ENCODE assay signal across 8 mouse cellular contexts in genomic region chr12:53146460-53147050, GRCm38 (mm10).
DNase-seq lines count a peak whose midpoint lies in the region; ATAC-seq lines count a peak whose summit lies in the region.
"Had no signal": no experiment of that assay in that cellular context is flagged by ENCODE, and none has a peak within 500 bp of the region (broad histone marks: within the 10 kb centered on the region; RNA-seq: fewer than 3 reads in every experiment).

No protein-coding gene starts in this region.

- peaks cover 4% of the 10 kb centered on the region for H3K36me3 ChIP-seq in hindbrain, embryonic 15.5 days
- H3K36me3 ChIP-seq in hindbrain, embryonic 11.5 days (ENCODE audit: control insufficient read depth, insufficient read depth, low read length) = no peaks in the 10 kb centered on the region

- H3K4me3 ChIP-seq in hindbrain, embryonic 15.5 days = no peak overlapping the region
- H3K4me3 ChIP-seq in hindbrain, embryonic 11.5 days (ENCODE audit: low read depth, low read length) = no peak overlapping the region
- H3K4me3 ChIP-seq: neural tube, embryonic 12.5 days had no signal

- no peak overlapping the region for H3K4me2 ChIP-seq in hindbrain, embryonic 15.5 days
- H3K4me2 ChIP-seq in hindbrain, embryonic 11.5 days (replicated peaks; ENCODE audit: low read depth, low read length) = no peak overlapping the region
- H3K4me2 ChIP-seq: neural tube, embryonic 12.5 days had no signal

- H3K9ac ChIP-seq in hindbrain, embryonic 15.5 days = no peak overlapping the region
- no peak overlapping the region for H3K9ac ChIP-seq in hindbrain, embryonic 11.5 days (ENCODE audit: low read depth, low read length)
- H3K9ac ChIP-seq: neural tube, embryonic 12.5 days had no signal

- peaks cover 13% of the 10 kb centered on the region for H3K4me1 ChIP-seq in hindbrain, embryonic 15.5 days (replicated peaks)
- no peaks in the 10 kb centered on the region for H3K4me1 ChIP-seq in hindbrain, embryonic 11.5 days (replicated peaks; ENCODE audit: control insufficient read depth, insufficient read depth, low read length)

- WGBS in hindbrain, embryonic 15.5 days = 52% methylated on average over 11 of the region's 11 CpGs
- WGBS in hindbrain, embryonic 11.5 days = 73% methylated on average over 11 of the region's 11 CpGs

- no peaks in the 10 kb centered on the region for H3K9me3 ChIP-seq in hindbrain, embryonic 15.5 days
- H3K9me3 ChIP-seq in hindbrain, embryonic 11.5 days (ENCODE audit: control insufficient read depth, low read length) = no peaks in the 10 kb centered on the region
- H3K9me3 ChIP-seq: neural tube, embryonic 12.5 days had no signal

- DNase-seq in hindbrain, embryonic 11.5 days (ENCODE audit: low spot score) = no peak
- peak; percentile 87 for DNase-seq in NIH3T3 (ENCODE audit: low read depth)
- peak; percentile 13 for DNase-seq in cerebellum, adult 9-10 months
- DNase-seq in layer of hippocampus, postnatal 14 days (ENCODE audit: low spot score in 2 of 2) = peak; percentile 34 to 60
- DNase-seq in ovary, postnatal 36 days (ENCODE audit: low spot score) = no peak
- no peak for DNase-seq in ovary, postnatal 10 days (ENCODE audit: low spot score)

- peak; percentile 74; the same call in 1 of the 2 replicates for ATAC-seq in hindbrain, embryonic 15.5 days (ENCODE audit: low FRiP score, low read depth)
- no peak for ATAC-seq in hindbrain, embryonic 11.5 days (ENCODE audit: low FRiP score)

- no peak overlapping the region for H3K27ac ChIP-seq in hindbrain, embryonic 15.5 days (replicated peaks)
- H3K27ac ChIP-seq in hindbrain, embryonic 11.5 days (ENCODE audit: low read depth, low read length) = no peak overlapping the region
- H3K27ac ChIP-seq: neural tube, embryonic 12.5 days had no signal

- H3K27me3 ChIP-seq in hindbrain, embryonic 15.5 days = no peaks in the 10 kb centered on the region
- no peaks in the 10 kb centered on the region for H3K27me3 ChIP-seq in hindbrain, embryonic 11.5 days (ENCODE audit: control insufficient read depth, insufficient read depth, low read length)
- H3K27me3 ChIP-seq: neural tube, embryonic 12.5 days had no signal

Comparison
In these comparisons a context has a peak if more than half of its experiments do, and no peak if none do; other contexts are left out.
1. DNase-seq: peak in NIH3T3 (single experiment), cerebellum, adult 9-10 months (single experiment) and layer of hippocampus, postnatal 14 days (2 of 2); none in hindbrain, embryonic 11.5 days (single experiment), ovary, postnatal 36 days (single experiment) and ovary, postnatal 10 days (single experiment).